Mouse (Mus musculus) liver, adult 2 months (tissue): ENCODE measurements around the gene Rims4.

Experiments used
- CTCF ChIP-seq: fragments of 200-500 bp; IDR thresholded peaks from 2 replicates; pipeline ENCODE4 v1.5.1; 2011; ENCODE audit warnings: low read depth, low read length, control low read depth
- POLR2A ChIP-seq: fragments of 200-500 bp; IDR thresholded peaks from 2 replicates; pipeline ENCODE4 v1.6.1; 2011; ENCODE audit warnings: low read length, control low read depth; ENCODE audit not compliant: insufficient read depth; ENCODE audit errors: extremely low read depth

DNA sequence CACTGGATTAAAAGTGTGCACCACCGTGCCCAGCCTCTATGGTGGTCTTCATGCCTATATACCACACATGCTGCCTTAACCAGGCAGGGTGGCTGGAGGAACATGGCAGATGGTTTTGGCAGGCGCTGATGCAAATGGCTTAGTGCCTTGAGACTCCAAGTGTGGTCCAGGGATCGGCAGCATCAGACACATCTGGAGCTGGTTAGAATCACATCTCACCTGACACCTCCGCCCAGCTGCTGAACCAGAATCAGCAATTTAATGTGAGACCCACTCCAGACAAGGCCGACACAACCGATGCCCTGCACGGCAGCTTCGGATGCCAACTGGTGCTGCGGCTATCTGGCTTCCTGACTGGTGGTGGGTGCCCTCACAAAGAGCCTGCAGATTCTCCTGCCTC, 52.4 kb downstream of the Rims4 start:
- no peak for TF ChIP-seq POLR2A
- TF ChIP-seq CTCF = no peak
